Mouse (Mus musculus) layer of hippocampus, adult 9-10 months (tissue): Measurements from ENCODE around the gene Smchd1.
"Not testable (repeated sequence)": the region's sequence is repeated elsewhere in the genome, so short reads cannot be mapped to it uniquely, and the experiment has no call there.

Experiments used
- DNase-seq: peaks from one replicate; pipeline ENCODE4 v3.0.0; 2022; ENCODE audit warnings: low spot score

The Smchd1 gene

GRCm38 (mm10) chr17:71444718-71445117 is 30.4 kb downstream of the Smchd1 start:
- DNase-seq = no peak

- no peak for DNase-seq
These were observed 31.0 kb downstream of the Smchd1 start for GRCm38 (mm10) chr17:71444126-71444525.

GRCm38 (mm10) chr17:71443273-71443672 is 31.9 kb downstream of the Smchd1 start:
- no peak for DNase-seq

DNA sequence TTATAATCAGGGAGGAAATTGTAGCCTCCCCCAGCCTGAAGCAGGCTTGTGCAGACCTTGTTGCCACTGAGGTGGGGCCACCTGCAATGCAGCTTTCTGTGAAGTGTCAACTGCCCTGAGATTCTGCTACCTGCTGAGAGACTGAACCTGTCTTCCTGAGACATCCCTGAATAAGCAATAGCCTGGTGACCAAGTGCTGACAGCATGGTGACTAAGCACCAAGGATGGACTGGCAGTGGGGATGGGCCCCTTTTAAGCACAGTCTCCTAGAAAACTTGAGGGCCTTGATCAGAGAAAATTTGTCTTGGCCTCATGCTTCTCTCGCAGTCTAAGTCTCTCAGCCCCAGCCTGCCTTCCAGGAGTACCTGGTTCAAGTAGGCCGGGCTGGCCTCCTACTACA is 52.6 kb downstream of the Smchd1 start:
- not testable (repeated sequence) for DNase-seq

DNA sequence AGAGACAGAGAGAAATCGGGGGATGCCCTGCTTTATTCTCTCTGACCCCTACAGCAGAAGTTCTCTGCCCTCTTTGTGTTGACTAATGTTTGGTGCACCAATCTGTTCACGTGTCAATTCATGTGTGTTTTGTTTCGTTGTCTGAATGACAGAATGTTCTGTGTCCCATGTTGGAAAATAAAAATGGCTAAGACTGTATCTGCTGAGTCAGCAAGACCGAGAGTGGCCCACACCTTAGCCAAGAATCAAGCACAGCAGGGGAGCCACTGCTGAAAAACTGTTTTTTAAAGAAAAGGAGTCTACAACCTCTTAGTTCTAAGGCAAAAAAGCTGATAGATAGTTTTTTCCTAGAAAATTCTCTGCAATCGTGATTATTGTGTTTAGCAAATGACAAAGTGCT is 55.7 kb downstream of the Smchd1 start:
- not testable (repeated sequence) for DNase-seq

GRCm38 (mm10) chr17:71417008-71417407 is 58.1 kb downstream of the Smchd1 start:
- no peak for DNase-seq

DNA sequence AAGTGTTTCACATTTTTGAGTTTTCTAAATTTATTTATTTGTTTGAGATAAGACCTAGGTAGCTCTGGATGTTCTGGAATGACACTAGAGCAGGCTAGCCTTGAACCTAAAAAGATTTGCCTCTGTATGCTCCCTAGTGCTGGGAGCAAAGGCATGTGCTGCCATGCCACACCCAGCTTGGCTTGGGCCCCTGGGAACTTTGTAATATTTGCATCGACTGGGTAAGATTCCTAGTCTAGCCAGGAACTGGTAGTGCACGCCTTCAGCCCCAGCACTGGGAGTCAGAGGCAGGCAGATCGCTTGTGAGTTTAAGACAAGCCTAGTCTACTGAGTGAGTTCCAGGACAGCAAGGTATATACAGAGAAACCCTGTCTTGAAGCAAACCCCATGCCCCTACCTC is 87.7 kb downstream of the Smchd1 start:
- no peak for DNase-seq

DNA sequence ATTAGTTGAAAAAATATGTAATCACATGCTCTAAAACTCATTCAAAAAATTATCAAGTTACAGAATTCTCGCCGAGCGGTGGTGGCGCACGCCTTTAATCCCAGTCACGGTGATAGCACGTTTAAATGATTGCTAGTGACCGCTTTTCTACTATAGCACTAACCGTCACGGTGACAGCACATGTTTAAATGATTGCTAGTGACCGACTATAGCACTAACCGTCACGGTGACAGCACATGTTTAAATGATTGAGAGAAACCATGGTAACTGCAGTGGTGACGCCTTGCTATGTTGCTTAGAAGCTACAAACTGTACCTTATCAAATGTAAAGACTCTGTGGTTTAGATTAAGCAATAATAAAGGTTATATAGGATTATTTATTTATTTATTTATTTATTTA is 94.8 kb downstream of the Smchd1 start:
- no peak for DNase-seq

GRCm38 (mm10) chr17:71377901-71378300 is 97.2 kb downstream of the Smchd1 start:
- DNase-seq = no peak

DNA sequence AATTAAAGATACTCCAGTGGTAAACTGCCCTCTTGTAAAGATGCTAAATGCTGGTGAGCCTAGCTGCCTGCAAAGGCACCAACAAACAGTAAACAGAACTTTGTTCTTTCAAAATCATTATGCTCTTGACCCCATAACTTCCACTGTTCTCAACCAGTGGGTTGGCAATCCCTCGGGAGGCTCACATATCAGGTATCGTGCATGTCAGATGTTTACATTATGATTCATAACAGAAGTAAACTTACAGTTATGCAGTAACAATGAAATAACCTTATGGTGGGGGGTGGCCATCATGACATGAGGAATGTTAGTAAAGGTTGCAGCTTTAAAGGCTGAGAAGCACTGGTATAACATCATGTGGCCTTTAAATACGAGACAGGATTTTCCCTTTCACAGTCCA is 119.6 kb downstream of the Smchd1 start:
- no peak for DNase-seq

- no peak for DNase-seq
These were observed 120.9 kb downstream of the Smchd1 start for GRCm38 (mm10) chr17:71354205-71354604.

DNA sequence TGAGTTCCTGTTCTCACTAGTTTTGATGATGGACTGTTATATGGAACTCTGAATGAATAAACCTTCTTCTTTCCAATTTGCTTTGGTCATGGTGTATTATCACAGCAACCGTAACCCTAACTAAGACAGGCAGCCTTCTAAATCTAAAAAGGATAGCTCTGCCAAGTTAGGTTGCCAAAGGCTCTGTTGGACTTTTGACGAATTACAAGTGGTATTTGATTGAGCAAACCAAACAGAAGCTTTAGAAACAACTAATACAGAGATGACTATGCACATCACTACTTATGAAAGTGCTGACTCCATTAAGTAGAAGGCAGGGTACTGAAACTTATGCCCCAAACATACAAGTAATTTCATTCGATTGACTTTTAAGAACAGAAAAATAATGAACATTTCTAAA is 127.0 kb downstream of the Smchd1 start:
- no peak for DNase-seq

DNA sequence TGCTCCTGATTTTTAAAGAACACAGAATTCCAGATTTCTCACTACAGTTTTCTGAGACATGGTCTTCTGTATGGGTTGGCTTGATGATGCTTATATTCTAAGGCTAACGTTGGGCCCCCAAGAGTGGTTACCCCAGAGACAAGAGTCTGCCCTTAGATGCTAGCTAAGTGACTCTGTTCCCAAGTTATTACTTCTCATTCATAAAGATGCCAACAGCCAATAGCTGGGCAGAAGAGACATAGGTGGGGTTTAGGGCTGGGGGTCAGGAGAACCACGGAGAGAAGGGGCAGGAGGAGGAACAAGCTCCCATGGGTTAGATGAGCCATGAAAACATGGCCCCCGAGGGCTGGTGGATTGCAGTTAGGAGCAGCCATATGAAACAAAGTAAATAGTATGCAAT is 133.1 kb downstream of the Smchd1 start:
- no peak for DNase-seq

GRCm38 (mm10) chr17:71338627-71339026 is 136.5 kb downstream of the Smchd1 start:
- no peak for DNase-seq

DNA sequence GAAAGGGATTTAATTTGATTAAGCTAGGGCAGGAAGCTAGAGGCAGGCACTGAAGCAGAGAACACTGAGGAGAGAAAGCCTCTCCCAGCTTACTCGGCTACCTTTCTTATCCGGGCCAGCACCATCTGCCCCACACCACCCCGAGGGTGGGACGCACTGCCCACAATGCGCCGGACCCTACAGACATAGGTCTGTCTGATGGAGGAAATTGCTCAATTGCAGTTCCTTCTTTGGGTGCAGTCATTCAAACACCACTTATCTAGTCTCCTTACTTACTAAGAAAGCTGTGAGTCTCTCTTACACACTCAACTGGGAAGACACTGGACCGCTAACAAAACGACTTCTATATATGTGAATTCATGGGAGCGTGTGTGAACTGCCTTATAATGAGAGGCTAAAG is 137.6 kb downstream of the Smchd1 start:
- no peak for DNase-seq

GRCm38 (mm10) chr17:71336421-71336820 is 138.7 kb downstream of the Smchd1 start:
- DNase-seq = no peak

GRCm38 (mm10) chr17:71332298-71332697 is 142.8 kb downstream of the Smchd1 start:
- no peak for DNase-seq

DNA sequence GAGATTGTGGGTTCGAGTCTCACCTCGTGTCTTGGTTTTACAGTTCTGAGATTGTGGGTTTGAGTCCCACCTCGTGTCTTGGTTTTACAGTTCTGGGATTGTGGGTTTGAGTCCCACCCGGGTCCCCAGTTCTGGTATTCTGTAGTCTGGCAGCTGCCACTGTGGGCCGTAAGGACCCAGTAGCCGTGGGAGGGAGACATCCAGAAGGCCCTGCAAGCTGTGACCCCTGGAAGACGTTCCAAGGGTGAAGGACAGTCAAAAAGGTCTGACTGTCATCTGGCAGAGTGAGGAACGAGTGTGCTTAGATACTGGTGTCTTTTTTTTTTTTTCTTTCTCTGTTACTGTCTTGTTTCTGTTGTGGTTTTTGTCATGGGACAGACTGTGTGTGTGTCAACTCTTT is 154.4 kb downstream of the Smchd1 start:
- not testable (repeated sequence) for DNase-seq

GRCm38 (mm10) chr17:71319361-71319760 is 155.8 kb downstream of the Smchd1 start:
- DNase-seq = no peak

GRCm38 (mm10) chr17:71317571-71317970 is 157.6 kb downstream of the Smchd1 start:
- no peak for DNase-seq

DNA sequence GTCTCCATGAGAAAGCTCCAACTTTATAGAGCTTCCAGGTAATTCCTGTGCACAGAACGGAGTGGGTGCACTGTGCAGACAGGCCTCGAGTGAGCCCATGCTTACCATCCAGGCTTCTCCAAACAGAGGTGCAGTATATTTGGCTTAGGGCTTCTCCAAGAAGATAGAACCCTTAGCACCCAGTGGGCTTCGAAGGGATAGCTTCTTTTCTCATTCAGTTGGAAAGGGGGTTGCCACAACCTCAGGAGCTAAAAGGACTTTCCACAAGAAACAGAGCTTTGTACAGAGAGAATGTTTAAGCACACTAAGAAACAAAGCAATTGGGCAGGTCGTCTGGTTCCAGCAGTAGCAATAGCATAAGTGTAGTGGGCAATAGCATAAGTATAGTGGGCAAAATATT is 160.8 kb downstream of the Smchd1 start:
- DNase-seq = no peak

DNA sequence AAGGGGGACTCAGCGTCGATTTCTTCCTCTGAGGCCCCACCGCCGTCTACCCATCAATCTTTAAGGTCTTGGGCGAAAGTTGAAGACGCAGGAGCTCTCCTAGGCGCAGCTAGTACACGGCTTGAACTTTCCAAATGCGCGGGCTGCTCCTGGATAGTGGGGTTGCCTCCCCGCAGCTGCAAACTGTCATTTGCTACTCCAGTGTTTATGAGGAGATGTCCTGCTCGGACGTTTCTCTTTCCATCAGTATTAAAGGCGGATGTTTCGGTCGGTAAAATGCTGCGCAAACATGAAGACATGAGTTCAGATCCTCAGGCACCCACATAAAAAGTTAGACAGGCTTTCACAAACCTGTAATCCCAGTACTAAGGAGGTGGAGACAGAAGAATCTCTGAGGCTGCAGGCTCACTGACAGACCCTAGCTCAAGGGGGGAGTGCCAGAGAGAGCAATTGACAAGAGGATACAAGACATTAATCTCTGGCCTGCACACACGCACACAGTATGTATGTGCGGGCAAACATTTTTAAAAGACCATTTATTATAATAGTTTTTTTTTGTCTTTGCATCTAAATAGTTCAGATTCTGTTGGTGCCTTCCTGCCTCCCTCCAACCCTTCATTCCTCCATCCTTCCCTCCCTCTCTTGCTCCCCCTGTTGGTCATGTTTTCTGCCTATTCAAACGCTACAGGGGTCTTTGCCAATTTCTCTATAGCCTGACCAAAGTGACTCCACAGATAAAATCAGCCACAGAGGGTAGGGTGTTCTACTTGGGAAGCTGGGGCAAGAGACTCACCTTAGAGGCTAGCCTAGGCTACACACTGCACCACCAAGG is 163.6 kb downstream of the Smchd1 start, which contains the start of gene Emilin2:
TSS of gene Emilin2 (minus strand) at position 639 of the 832 bp plus-strand sequence.
- peak; percentile 22 for DNase-seq

- DNase-seq = no peak
These were observed 164.4 kb downstream of the Smchd1 start for GRCm38 (mm10) chr17:71310486-71311339.
